Mouse (Mus musculus) small intestine, adult 2 months (tissue): ENCODE measurements around the gene Dst.

Source experiments
- CTCF ChIP-seq: fragments of 200-500 bp; IDR thresholded peaks from 2 replicates; pipeline ENCODE4 v1.5.1; 2012; ENCODE audit warnings: low read depth, mild to moderate bottlenecking, control low read depth, inconsistent platforms, low read length, moderate library complexity, mixed read lengths; ENCODE audit not compliant: insufficient replicate concordance, insufficient read length; ENCODE audit errors: extremely low read depth
- POLR2A ChIP-seq: fragments of 200-500 bp; IDR thresholded peaks from 2 replicates; pipeline ENCODE4 v1.6.1; 2012; ENCODE audit warnings: low read depth, mild to moderate bottlenecking, control low read depth, inconsistent platforms, low read length, moderate library complexity

- TF ChIP-seq CTCF (no peak), POLR2A (no peak)
These were observed 153.8 kb downstream of the Dst start for GRCm38 (mm10) chr1:34061860-34062259.
